14 mouse cellular contexts compared by ENCODE assay signal in genomic region chr10:76447406-76448229, GRCm38 (mm10). TPM values are rescaled to one million over a fixed set of nuclear protein-coding genes. Genes with fewer than 3 reads are reported as not detected.
A peak's percentile ranks its signal among the peaks of the same experiment; 100 is the strongest.
DNase-seq lines count a peak whose midpoint lies in the region.
"Had no signal": no experiment of that assay in that cellular context is flagged by ENCODE, and none has a peak within 500 bp of the region (broad histone marks: within the 10 kb centered on the region; RNA-seq: fewer than 3 reads in every experiment).

No protein-coding gene starts in this region.

- peaks cover 10% of the 10 kb centered on the region for H3K4me1 ChIP-seq in hindbrain, embryonic 10.5 days (replicated peaks)

- 85% methylated on average over 15 of the region's 15 CpGs for whole genome bisulfite sequencing in hindbrain, embryonic 10.5 days

- no peaks in the 10 kb centered on the region for H3K9me3 ChIP-seq in hindbrain, embryonic 10.5 days
- H3K9me3 ChIP-seq: embryonic facial prominence, embryonic 15.5 days had no signal

- DNase-seq in testis, postnatal 14 days (ENCODE audit: low spot score) = peak; percentile 77
- no peak for DNase-seq in testis, postnatal 10 days (ENCODE audit: low spot score)
- DNase-seq in heart, adult 8-10 months (ENCODE audit: low spot score) = peak; percentile 45
- peak; percentile 85 to 88 for DNase-seq in lung, adult 18-20 months
- no peak for DNase-seq in hindbrain, embryonic 10.5 days (ENCODE audit: low spot score)
- DNase-seq in thymus, adult 18-20 months = no peak
- DNase-seq in layer of hippocampus, adult 18-20 months (ENCODE audit: low spot score in 2 of 2) = no peak
- DNase-seq: cerebellum, adult 18-20 months had no signal

- no peaks in the 10 kb centered on the region for H3K36me3 ChIP-seq in hindbrain, embryonic 10.5 days
- H3K36me3 ChIP-seq: embryonic facial prominence, embryonic 15.5 days had no signal

- no peak overlapping the region for H3K4me3 ChIP-seq in hindbrain, embryonic 10.5 days
- H3K4me3 ChIP-seq: embryonic facial prominence, embryonic 15.5 days had no signal

- H3K27ac ChIP-seq in hindbrain, embryonic 10.5 days = no peak overlapping the region
- H3K27ac ChIP-seq: embryonic facial prominence, embryonic 15.5 days; kidney, postnatal 0 days had no signal

- H3K27me3 ChIP-seq in hindbrain, embryonic 10.5 days (ENCODE audit: insufficient read depth, poor library complexity, severe bottlenecking) = no peaks in the 10 kb centered on the region
- H3K27me3 ChIP-seq: embryonic facial prominence, embryonic 15.5 days had no signal

RNA-seq across cellular contexts. Expression of gene 2610028H24Rik, which starts 1.3 kb away (rescaled TPM):
- total RNA-seq in heart, adult 8-10 months (2022) = under 1 TPM in 3 of 4 experiments, not detected in 1; 0.22 to 0.49 (median 0.25) TPM
- not detected in 2 replicates for polyA plus RNA-seq in hindbrain, embryonic 10.5 days (2016; fragmentation: Nextera tagmentation; extraction: Ambion mirVana)
- not detected for total RNA-seq in layer of hippocampus, adult 18-20 months (2021)
- total RNA-seq: adrenal gland, adult 18-20 months; granulocyte monocyte progenitor cell, adult 5-6 weeks had no signal
- polyA plus RNA-seq: kidney, postnatal 0 days; neural tube, embryonic 14.5 days had no signal

RNA-seq across cellular contexts. Expression of gene Pcnt, which starts 5.0 kb away (rescaled TPM):
- total RNA-seq in heart, adult 8-10 months (2022) = 10 to 100 TPM; 46.5 to 61.5 (median 54.6) TPM
- 15.8 and 24.4 TPM in 2 replicates for polyA plus RNA-seq in hindbrain, embryonic 10.5 days (2016; fragmentation: Nextera tagmentation; extraction: Ambion mirVana)
- total RNA-seq in layer of hippocampus, adult 18-20 months (2021) = 10 to 100 TPM; 20.6 to 23.2 TPM

RNA-seq across cellular contexts. Expression of gene AC141477.1, which starts 7.4 kb away (rescaled TPM):
- total RNA-seq in heart, adult 8-10 months (2022) = 1 to 10 TPM in 1 of 4 experiments, not detected in 3; 3.1 TPM
- not detected in 2 replicates for polyA plus RNA-seq in hindbrain, embryonic 10.5 days (2016; fragmentation: Nextera tagmentation; extraction: Ambion mirVana)
- total RNA-seq in layer of hippocampus, adult 18-20 months (2021) = not detected
- total RNA-seq: ES-E14 had no signal
- polyA plus RNA-seq: embryonic facial prominence, embryonic 15.5 days; kidney, postnatal 0 days; neural tube, embryonic 14.5 days had no signal

RNA-seq across cellular contexts. Expression of gene Mcm3ap, which starts 21.1 kb away (rescaled TPM):
- 10 to 100 TPM; 23.8 to 28.8 (median 25.4) TPM for total RNA-seq in heart, adult 8-10 months (2022)
- 72.0 and 74.4 TPM in 2 replicates for polyA plus RNA-seq in hindbrain, embryonic 10.5 days (2016; fragmentation: Nextera tagmentation; extraction: Ambion mirVana)
- 10 to 100 TPM; 57.1 to 58.0 TPM for total RNA-seq in layer of hippocampus, adult 18-20 months (2021)

RNA-seq across cellular contexts. Expression of gene Ybey, which starts 21.3 kb away (rescaled TPM):
- total RNA-seq in heart, adult 8-10 months (2022) = 1 to 10 TPM; 2.9 to 4.0 (median 3.7) TPM
- polyA plus RNA-seq in hindbrain, embryonic 10.5 days (2016; fragmentation: Nextera tagmentation; extraction: Ambion mirVana) = 8.7 and 10.1 TPM in 2 replicates
- total RNA-seq in layer of hippocampus, adult 18-20 months (2021) = 1 to 10 TPM; 4.7 to 4.8 TPM

Comparison
In these comparisons a context has a peak if more than half of its experiments do, and no peak if none do; other contexts are left out.
1. DNase-seq: peak in testis, postnatal 14 days (single experiment), heart, adult 8-10 months (single experiment) and lung, adult 18-20 months (2 of 2); none in testis, postnatal 10 days (single experiment), hindbrain, embryonic 10.5 days (single experiment), thymus, adult 18-20 months (0 of 2) and layer of hippocampus, adult 18-20 months (0 of 2).